In genomic region chr4:140218384-140218783, GRCm38 (mm10) we compare ENCODE assay signal across 12 mouse cellular contexts. TPM values are rescaled to one million over a fixed set of nuclear protein-coding genes. Genes with fewer than 3 reads are reported as not detected.
DNase-seq lines count a peak whose midpoint lies in the region; ATAC-seq and TF ChIP-seq lines count a peak whose summit lies in the region.
"Had no signal": no experiment of that assay in that cellular context is flagged by ENCODE, and none has a peak within 500 bp of the region (broad histone marks: within the 10 kb centered on the region; RNA-seq: fewer than 3 reads in every experiment).

No protein-coding gene starts in this region.

- H3K4me1 ChIP-seq in intestine, embryonic 14.5 days (replicated peaks; ENCODE audit: control insufficient read depth, insufficient read depth, low read length) = no peaks in the 10 kb centered on the region
- 0 out of 2 replicates have a peak, but pooled peaks cover 7% of the 10 kb centered on the region for H3K4me1 ChIP-seq in intestine, embryonic 15.5 days (replicated peaks)
- H3K4me1 ChIP-seq in ES-Bruce4 (ENCODE audit: control insufficient read depth, insufficient read depth, low read length) = peaks cover 5% of the 10 kb centered on the region
- peaks cover 48% of the 10 kb centered on the region for H3K4me1 ChIP-seq in forebrain, embryonic 16.5 days (replicated peaks; ENCODE audit: control insufficient read depth, insufficient read depth, low read length)
- peaks cover 53% of the 10 kb centered on the region for H3K4me1 ChIP-seq in midbrain, embryonic 11.5 days (ENCODE audit: control insufficient read depth, insufficient read depth, low read length)
- H3K4me1 ChIP-seq in heart, embryonic 10.5 days = peaks cover 8% of the 10 kb centered on the region; the same call in 1 of the 2 replicates

- no peak for TF ChIP-seq EP300 in ES-Bruce4 (IDR thresholded peaks at IDR 0.05; ENCODE audit: insufficient read depth, low read depth, low read length)

- peaks cover 3% of the 10 kb centered on the region; the same call in 1 of the 2 replicates for H3K27me3 ChIP-seq in intestine, embryonic 14.5 days (replicated peaks; ENCODE audit: control insufficient read depth, insufficient read depth, low read length)
- H3K27me3 ChIP-seq in intestine, embryonic 15.5 days (replicated peaks) = peaks cover 11% of the 10 kb centered on the region; the same call in 1 of the 2 replicates
- no peaks in the 10 kb centered on the region for H3K27me3 ChIP-seq in ES-Bruce4 (ENCODE audit: control insufficient read depth, insufficient read depth, low read length, poor library complexity, severe bottlenecking)
- H3K27me3 ChIP-seq in forebrain, embryonic 16.5 days (replicated peaks; ENCODE audit: control insufficient read depth, insufficient read depth, low read length) = no peaks in the 10 kb centered on the region
- peaks cover 4% of the 10 kb centered on the region; the same call in 1 of the 2 replicates for H3K27me3 ChIP-seq in midbrain, embryonic 11.5 days (ENCODE audit: control insufficient read depth, insufficient read depth, low read length)
- peaks cover 63% of the 10 kb centered on the region for H3K27me3 ChIP-seq in heart, embryonic 10.5 days (ENCODE audit: insufficient read depth, poor library complexity, severe bottlenecking)

- ATAC-seq in intestine, embryonic 14.5 days (replicated peaks; ENCODE audit: low FRiP score, low TSS enrichment, low read depth) = 0 out of 2 replicates have a peak, but pooled peaks have one; percentile 36
- no peak; the same call in 1 of the 2 replicates for ATAC-seq in intestine, embryonic 15.5 days
- peak; percentile 70 for ATAC-seq in forebrain, embryonic 16.5 days
- ATAC-seq in midbrain, embryonic 11.5 days (ENCODE audit: low FRiP score) = peak; percentile 25; the same call in 1 of the 2 replicates
- ATAC-seq: liver, postnatal 0 days had no signal

- no peaks in the 10 kb centered on the region for H3K36me3 ChIP-seq in intestine, embryonic 14.5 days (ENCODE audit: control insufficient read depth, insufficient read depth, low read length)
- no peaks in the 10 kb centered on the region for H3K36me3 ChIP-seq in intestine, embryonic 15.5 days
- H3K36me3 ChIP-seq in ES-Bruce4 (ENCODE audit: control insufficient read depth, insufficient read depth, low read length, poor library complexity, severe bottlenecking) = no peaks in the 10 kb centered on the region
- H3K36me3 ChIP-seq in forebrain, embryonic 16.5 days (ENCODE audit: control insufficient read depth, insufficient read depth) = no peaks in the 10 kb centered on the region
- H3K36me3 ChIP-seq in midbrain, embryonic 11.5 days (ENCODE audit: control insufficient read depth, insufficient read depth, low read length) = no peaks in the 10 kb centered on the region
- no peaks in the 10 kb centered on the region for H3K36me3 ChIP-seq in heart, embryonic 10.5 days

- DNase-seq in intestine, embryonic 14.5 days (ENCODE audit: low spot score) = no peak
- DNase-seq in midbrain, embryonic 11.5 days (ENCODE audit: low spot score, missing footprints) = no peak
- no peak for DNase-seq in lung, postnatal 10 days
- no peak for DNase-seq in heart, embryonic 10.5 days (ENCODE audit: low spot score)
- no peak for DNase-seq in testis, postnatal 10 days (ENCODE audit: low spot score)
- DNase-seq: adrenal gland, adult 2 months; heart, postnatal 4 days; liver, postnatal 0 days had no signal

- H3K4me3 ChIP-seq in intestine, embryonic 14.5 days (ENCODE audit: low read depth, low read length) = no peak overlapping the region
- H3K4me3 ChIP-seq in intestine, embryonic 15.5 days (replicated peaks) = no peak overlapping the region
- no peak overlapping the region for H3K4me3 ChIP-seq in ES-Bruce4 (ENCODE audit: low read depth, low read length)
- no peak overlapping the region for H3K4me3 ChIP-seq in forebrain, embryonic 16.5 days (replicated peaks; ENCODE audit: low read length)
- no peak overlapping the region for H3K4me3 ChIP-seq in midbrain, embryonic 11.5 days (ENCODE audit: low read depth, low read length)
- H3K4me3 ChIP-seq in heart, embryonic 10.5 days = no peak overlapping the region
- H3K4me3 ChIP-seq: myocyte had no signal

- WGBS in intestine, embryonic 14.5 days = 76% methylated on average over 5 of the region's 5 CpGs
- 63% methylated on average over 5 of the region's 5 CpGs for WGBS in intestine, embryonic 15.5 days
- WGBS in forebrain, embryonic 16.5 days = 17% methylated on average over 5 of the region's 5 CpGs
- 57% methylated on average over 5 of the region's 5 CpGs for WGBS in midbrain, embryonic 11.5 days
- 77% methylated on average over 5 of the region's 5 CpGs for WGBS in heart, embryonic 10.5 days

- H3K9ac ChIP-seq in intestine, embryonic 14.5 days (ENCODE audit: low read length) = no peak overlapping the region
- H3K9ac ChIP-seq in intestine, embryonic 15.5 days = no peak overlapping the region
- H3K9ac ChIP-seq in ES-Bruce4 (ENCODE audit: low read depth, poor library complexity, severe bottlenecking) = no peak overlapping the region
- peak overlapping the region; percentile 12; the same call in 1 of the 2 replicates for H3K9ac ChIP-seq in forebrain, embryonic 16.5 days (replicated peaks; ENCODE audit: low read depth, low read length)
- H3K9ac ChIP-seq in midbrain, embryonic 11.5 days (ENCODE audit: low read length) = no peak overlapping the region; the same call in 1 of the 2 replicates
- H3K9ac ChIP-seq: liver, postnatal 0 days had no signal

- no peak for TF ChIP-seq POLR2A in ES-Bruce4 (IDR thresholded peaks at IDR 0.05; ENCODE audit: insufficient read depth, low read length)

- H3K9me3 ChIP-seq in intestine, embryonic 14.5 days (ENCODE audit: control insufficient read depth, low read length) = no peaks in the 10 kb centered on the region
- no peaks in the 10 kb centered on the region for H3K9me3 ChIP-seq in intestine, embryonic 15.5 days
- H3K9me3 ChIP-seq in ES-Bruce4 (replicated peaks; ENCODE audit: control insufficient read depth, insufficient read depth, low read length, poor library complexity, severe bottlenecking) = no peaks in the 10 kb centered on the region
- H3K9me3 ChIP-seq in forebrain, embryonic 16.5 days (ENCODE audit: control insufficient read depth, low read length) = no peaks in the 10 kb centered on the region
- H3K9me3 ChIP-seq in midbrain, embryonic 11.5 days (ENCODE audit: control insufficient read depth, low read length) = no peaks in the 10 kb centered on the region
- H3K9me3 ChIP-seq in heart, embryonic 10.5 days = no peaks in the 10 kb centered on the region

- H3K27ac ChIP-seq in intestine, embryonic 14.5 days (ENCODE audit: low read depth) = no peak overlapping the region
- H3K27ac ChIP-seq in intestine, embryonic 15.5 days = no peak overlapping the region
- peak overlapping the region; percentile 4; the same call in 1 of the 2 replicates for H3K27ac ChIP-seq in ES-Bruce4 (ENCODE audit: insufficient read depth, low read length)
- peak overlapping the region; percentile 78 for H3K27ac ChIP-seq in forebrain, embryonic 16.5 days (ENCODE audit: low read length)
- peak overlapping the region; percentile 85 for H3K27ac ChIP-seq in midbrain, embryonic 11.5 days (ENCODE audit: low read depth, low read length)
- H3K27ac ChIP-seq in heart, embryonic 10.5 days = no peak overlapping the region

- H3K4me2 ChIP-seq in intestine, embryonic 14.5 days (ENCODE audit: low read length) = no peak overlapping the region
- no peak overlapping the region for H3K4me2 ChIP-seq in intestine, embryonic 15.5 days (replicated peaks)
- H3K4me2 ChIP-seq in forebrain, embryonic 16.5 days (ENCODE audit: low read length) = no peak overlapping the region
- H3K4me2 ChIP-seq in midbrain, embryonic 11.5 days = no peak overlapping the region

- TF ChIP-seq CTCF in ES-Bruce4 (IDR thresholded peaks at IDR 0.05; ENCODE audit: low read depth, low read length) = no peak

RNA-seq across cellular contexts. Expression of gene Igsf21, which starts 28.2 kb away (rescaled TPM):
- polyA plus RNA-seq in intestine, embryonic 14.5 days (2014; fragmentation: Nextera tagmentation; extraction: Ambion mirVana) = 1.9 and 2.2 TPM in 2 replicates
- 1.3 and 1.5 TPM in 2 replicates for polyA plus RNA-seq in intestine, embryonic 15.5 days (2015; fragmentation: Nextera tagmentation; extraction: Ambion mirVana)
- polyA plus RNA-seq in ES-Bruce4 (2011; ENCODE audit: insufficient read depth, insufficient read length, low read depth, missing spikeins) = 0.40 and 0.79 TPM in 2 replicates
- 46.8 and 50.9 TPM in 2 replicates for polyA plus RNA-seq in forebrain, embryonic 16.5 days (2015; fragmentation: Nextera tagmentation; extraction: Ambion mirVana)
- polyA plus RNA-seq in midbrain, embryonic 11.5 days (2014; fragmentation: Nextera tagmentation; extraction: Ambion mirVana) = 15.2 and 16.5 TPM in 2 replicates
- polyA plus RNA-seq in heart, embryonic 10.5 days (2016; fragmentation: Nextera tagmentation; extraction: Ambion mirVana) = 0.16 and 0.68 TPM in 2 replicates
- polyA plus RNA-seq: liver, postnatal 0 days; myocyte had no signal

Comparison
In these comparisons a context has a peak if more than half of its experiments do, and no peak if none do; other contexts are left out.
1. H3K27ac ChIP-seq: peak in ES-Bruce4 (single experiment), forebrain, embryonic 16.5 days (single experiment) and midbrain, embryonic 11.5 days (single experiment); none in intestine, embryonic 14.5 days (single experiment), intestine, embryonic 15.5 days (single experiment) and heart, embryonic 10.5 days (single experiment).